Mouse (Mus musculus): ENCODE results near the gene Fam207a.
A peak's percentile ranks its signal among the peaks of the same experiment; 100 is the strongest.

Gene Fam207a

DNA sequence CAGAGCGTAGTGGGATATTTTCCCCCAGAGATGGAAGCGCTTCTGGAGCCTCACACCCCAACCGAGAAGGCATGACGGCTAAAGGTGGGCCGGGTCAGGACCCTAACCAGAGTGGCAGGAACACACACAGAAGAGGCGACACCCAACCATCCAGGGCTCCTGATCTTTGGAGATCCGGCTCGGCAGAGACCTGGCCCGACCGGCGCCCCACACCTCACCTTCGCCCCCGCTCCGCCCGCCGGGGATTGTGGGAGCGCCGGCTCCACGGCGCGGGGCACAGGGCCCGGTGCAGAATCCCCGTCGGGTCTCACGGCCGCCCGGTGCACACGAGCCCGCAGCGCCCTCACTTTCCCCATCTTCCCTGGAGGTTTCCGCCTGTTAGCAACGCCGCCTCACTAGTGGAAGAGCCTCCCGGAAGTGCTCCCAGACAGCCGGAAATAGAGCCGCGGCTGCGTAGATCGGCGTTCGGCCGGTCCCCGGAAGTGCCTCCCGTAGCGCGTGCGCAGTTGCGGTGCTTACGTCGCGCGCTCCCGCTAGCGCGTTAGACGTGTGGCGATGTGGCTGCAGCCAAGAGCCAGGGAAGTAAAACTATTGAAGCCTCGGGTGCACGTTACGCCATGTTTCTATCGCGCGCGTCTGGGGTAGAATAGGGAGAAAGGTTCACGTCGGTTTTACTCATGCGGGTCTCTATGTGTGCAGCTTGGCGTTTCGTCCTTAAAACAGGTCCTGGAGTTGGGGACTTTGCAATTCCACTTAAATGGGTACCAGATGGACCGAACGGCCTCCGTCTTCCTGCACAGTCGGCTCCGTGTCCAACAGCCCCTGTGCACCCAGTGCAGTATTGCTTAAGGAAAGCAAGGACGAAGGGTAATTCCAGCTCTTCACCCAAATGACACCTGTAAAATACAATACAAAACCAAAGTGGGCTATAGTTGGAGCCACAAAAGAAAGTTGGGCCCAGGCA is at the start of gene Fam207a:
Gene Fam207a (minus strand): TSS at position 401 of the 964 bp plus-strand sequence.
- DNase-seq (ENCODE audit: low spot score in 2 of 2), result peak; percentile 84 to 90

DNA sequence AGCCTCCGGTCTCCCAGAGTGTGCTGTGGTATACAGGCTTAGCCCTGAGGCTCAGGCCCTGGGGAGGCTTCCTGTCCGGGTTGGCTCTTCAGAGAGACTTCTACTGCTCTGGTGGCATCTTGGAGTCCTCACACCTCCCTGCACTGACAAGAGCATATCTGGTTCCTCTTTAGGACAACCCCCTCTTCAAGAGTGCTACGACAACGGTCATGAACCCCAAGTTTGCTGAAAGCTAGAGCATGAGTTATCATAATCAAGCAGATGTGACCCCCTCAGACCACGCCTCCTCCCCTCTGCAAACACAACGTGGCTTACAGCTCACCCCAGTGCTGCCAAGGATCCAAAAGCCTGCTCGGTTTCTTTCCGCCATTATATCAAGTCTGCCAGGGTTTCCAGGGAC is 49.4 kb upstream of the Fam207a start:
- DNase-seq (ENCODE audit: low spot score in 2 of 2), result no peak

DNA sequence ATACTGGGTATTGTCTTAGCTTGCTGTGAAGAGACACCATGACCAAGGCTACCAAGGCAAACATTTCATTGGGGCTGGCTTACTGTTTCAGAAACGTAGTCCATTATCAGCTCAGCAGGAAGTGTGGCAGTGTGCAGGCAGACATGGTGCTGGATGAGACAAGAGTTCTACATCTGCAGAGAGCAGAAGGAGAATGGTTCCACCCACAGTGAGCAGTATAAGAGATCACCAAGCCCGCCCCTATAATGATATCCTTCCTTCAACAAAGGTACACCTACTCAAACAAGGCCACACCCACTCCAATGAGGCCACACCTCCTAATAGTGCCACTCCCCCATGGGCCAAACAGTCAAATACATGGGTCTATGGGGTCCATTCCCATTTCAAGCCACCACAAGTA is 45.9 kb upstream of the Fam207a start:
- no peak for DNase-seq (ENCODE audit: low spot score in 2 of 2)

DNA sequence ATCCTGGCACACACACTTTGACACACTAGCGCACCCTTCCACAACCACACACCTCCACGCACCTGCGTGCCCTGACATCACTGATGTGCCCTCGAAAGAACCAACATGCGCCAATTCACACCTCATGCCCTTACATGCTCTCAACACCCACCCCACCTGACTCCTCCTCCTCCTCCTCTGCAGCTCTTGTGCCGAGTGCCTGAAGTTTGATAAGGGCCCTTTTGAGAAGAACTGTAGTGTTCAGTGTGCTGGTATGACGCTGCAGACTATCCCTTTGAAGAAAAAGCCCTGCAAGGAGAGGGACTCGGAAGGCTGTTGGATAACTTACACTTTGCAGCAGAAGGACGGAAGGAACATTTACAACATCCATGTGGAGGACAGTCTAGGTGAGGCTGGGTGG is 45.2 kb upstream of the Fam207a start:
- no peak for DNase-seq (ENCODE audit: low spot score in 2 of 2)

DNA sequence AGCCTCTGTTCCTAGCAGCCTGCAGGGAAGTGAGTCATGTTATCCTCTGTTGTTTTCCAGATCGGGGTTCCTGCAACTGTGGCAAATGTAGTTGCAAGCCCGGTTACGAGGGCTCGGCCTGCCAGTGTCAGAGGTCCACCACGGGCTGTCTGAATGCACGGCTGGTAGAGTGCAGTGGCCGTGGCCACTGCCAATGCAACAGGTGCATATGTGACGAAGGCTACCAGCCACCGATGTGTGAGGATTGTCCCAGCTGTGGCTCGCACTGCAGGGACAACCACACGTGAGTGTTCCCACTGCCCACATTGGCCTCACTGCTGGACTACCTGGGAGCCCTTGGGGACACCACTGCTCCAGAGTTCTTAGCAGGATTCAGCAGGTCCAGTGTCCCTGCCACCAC is 44.5 kb upstream of the Fam207a start:
- no peak for DNase-seq (ENCODE audit: low spot score in 2 of 2)

DNA sequence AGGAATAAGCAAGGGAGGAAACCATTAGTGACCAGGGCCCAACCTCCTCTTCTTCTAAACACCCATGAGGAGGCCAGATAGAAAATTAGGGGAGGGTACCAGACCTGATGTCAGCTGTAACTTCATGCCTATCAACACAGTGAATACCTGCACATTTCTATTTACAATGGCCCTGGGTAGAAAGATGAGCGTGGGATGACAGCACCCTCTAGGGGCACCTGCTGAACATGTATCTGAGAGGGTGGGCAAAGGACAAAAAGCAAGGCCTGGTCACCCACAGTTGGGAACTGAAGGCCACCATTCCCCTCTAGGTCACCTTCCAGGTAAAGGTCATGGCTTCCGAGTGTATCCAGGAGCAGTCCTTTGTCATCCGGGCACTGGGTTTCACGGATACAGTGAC is 42.1 kb upstream of the Fam207a start:
- DNase-seq (ENCODE audit: low spot score in 2 of 2), result no peak

DNA sequence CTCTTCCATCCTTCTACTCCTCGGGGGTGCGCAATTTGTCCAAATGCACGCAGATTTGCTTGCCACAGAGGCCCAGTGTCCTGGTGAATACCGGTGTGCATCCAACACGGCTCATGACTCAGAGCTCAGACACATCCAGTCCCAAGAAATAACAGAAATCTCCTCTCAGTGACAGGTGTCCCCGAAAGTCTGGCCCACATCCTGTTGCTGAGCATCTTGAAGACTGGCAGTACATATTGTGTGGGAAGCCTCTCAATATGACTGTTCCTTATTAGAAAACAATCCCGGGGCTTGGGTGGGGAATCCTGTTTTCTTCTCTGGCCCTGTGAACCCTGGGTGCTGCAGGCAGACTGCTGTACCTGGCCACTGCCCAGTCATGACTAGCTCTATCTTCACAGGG is 41.0 kb upstream of the Fam207a start:
- DNase-seq (ENCODE audit: low spot score in 2 of 2), result no peak

DNA sequence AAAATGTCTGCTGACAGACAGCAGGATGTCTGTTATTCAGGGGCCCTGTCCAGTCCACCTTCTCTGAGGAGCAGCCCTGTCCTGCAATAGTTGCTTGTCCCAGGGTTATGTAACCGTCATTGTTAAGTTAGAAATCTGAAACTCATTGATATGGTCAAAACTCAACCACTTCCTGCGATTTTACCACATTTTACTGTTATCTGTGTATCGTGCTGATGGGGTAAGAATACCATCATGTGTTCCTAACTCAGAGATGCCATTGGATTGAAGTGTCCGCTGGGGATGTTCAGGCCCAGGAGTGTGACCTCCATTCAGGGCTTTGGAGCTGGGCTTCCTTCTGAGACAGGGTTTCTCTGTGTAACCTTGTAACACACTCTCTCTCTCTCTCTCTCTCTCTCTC is 39.3 kb upstream of the Fam207a start:
- no peak for DNase-seq (ENCODE audit: low spot score in 2 of 2)

DNA sequence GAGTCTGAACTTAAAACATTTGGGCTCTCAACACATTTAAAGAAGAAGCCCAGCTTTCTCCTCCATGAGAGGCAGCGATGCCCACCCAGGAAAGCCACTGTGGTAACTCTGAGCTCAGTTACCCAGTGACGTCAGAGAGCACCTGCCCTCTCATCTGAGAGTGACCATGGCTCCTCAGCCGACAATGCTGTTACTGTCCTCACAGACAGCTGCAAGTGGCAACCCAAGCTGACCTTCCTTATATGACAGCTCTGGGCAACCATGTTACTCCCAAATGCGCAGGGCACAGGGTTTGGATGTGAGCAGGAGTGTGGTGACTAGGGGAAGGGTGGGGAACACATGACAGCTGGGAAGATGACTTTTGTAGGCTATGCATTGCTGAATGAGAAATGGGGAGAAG is 37.7 kb upstream of the Fam207a start:
- DNase-seq (ENCODE audit: low spot score in 2 of 2), result no peak

DNA sequence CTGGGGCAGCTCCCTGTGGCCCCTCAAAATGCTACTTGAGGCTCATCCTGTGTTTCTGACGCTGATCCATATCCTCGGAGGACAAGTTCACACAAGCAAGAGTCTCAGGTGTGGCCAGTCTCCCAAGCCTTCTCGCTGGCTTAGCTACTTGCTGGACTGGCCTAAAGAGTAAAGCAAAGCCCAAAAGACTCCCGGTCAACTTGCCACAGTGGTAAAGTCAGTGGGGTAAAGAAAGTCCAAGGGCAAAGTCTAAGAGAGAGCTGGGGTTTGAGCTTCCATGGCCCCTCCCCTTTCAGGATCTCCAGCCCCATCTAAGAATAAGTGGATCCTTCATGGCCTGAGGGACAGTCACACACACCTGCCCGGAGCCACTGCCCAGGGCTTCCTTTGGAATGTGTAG is 36.6 kb upstream of the Fam207a start:
- no peak for DNase-seq (ENCODE audit: low spot score in 2 of 2)

DNA sequence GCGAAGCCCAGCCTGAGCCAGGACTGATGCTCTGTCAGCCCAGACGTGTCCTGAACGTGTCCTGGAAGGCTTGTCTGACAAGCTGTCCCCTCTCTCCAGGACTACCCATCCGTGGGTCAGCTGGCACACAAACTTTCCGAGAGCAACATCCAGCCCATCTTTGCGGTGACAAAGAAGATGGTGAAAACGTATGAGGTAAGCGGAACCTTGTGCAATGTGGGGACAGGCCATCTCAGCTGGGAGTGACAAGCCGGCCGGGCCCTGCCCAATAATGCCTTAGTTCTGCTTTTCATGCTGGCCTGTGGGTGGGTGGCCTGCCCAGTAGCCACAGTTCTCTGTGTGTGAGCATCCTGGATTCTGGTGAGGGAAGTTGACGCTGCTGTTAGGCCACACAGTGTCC is 35.3 kb upstream of the Fam207a start:
- DNase-seq (ENCODE audit: low spot score in 2 of 2), result no peak

DNA sequence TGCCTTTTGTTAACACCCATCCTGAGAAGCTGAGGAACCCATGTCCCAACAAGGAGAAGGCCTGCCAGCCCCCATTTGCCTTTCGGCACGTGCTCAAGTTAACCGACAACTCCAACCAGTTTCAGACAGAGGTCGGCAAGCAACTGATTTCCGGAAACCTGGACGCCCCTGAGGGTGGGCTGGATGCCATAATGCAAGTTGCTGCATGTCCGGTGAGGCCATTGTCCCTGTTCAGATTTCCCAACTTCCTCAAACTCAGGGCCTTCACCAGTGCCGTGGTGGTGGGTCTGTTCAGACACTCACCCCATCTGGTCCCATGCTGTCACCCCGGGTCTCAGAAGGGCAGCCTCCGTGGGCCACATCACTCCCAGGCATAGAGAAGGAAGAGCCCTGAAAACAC is 33.0 kb upstream of the Fam207a start:
- no peak for DNase-seq (ENCODE audit: low spot score in 2 of 2)

DNA sequence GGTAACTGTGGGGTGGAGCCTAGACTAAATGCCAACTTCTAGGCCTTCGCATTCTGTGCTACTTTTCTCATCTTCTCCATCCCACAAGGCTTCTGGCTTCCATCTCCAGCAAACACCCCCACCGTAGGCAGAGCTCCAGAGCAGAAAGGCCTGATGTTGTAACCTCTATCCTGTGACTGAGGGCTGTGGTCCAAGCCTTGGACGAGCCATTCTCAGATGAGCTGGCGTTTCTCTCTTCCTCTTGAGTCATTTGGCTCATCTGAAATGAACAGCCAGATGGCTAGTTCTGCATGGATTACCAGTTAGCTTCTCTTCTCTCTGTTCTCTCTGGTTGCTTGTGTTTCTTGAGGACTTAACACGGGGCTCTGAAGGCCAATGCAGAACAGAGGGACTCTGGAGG is 29.3 kb upstream of the Fam207a start:
- DNase-seq (ENCODE audit: low spot score in 2 of 2), result no peak

DNA sequence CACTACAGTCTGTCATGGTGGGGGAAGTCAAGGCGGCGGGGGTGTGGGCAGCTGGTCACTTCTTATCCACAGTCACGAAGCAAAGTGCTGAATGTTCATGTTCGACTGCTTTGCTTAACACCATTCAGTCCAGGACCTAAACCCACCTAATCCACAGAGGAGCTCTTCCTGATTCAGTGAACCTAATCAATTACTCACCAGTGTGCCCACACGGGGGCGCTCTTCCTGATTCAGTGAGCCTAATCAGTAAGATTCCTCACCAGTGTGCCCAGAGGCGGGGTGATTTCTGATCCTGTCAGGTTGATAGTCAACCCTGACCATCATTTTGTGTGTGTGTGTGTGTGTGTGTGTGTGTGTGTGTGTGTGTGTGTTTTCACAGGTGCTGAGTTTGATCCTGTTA is 27.6 kb upstream of the Fam207a start:
- no peak for DNase-seq (ENCODE audit: low spot score in 2 of 2)

DNA sequence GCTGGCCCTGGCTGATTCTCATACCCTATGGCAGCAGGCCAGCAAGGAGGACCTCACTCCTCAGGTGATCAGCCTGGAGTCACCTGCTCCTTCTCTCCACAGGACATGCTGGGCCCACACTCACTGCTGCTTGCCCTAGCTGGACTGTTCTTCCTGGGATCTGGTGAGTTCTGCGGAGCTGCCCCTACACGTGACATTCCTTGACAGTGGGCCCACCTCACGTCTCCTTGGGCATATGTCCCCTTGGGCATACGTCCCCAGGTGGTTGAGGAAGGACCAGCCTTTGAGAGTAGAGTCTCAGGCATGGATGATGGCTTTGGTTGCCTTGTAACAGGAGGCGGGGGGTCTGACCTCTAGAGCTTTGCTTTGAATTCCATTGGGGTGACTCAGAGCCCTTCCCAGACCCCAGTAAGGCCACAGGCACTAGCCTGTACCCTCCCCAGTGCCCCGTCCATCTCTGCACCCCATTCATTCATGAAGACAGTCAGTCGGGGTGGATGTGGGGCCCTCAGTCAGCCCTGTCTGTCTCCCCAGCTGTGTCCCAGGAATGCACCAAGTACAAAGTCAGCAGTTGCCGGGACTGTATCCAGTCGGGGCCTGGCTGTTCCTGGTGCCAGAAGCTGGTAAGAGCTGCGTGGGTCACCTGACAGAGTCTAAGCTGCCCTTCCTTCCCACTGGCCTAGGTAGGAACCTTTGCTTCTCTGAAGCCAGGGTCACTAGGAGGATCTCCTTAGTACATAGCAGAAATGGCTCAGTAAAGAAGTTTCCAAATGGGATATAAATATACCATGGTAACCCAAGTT is 26.5 kb upstream of the Fam207a start:
- no peak for DNase-seq (ENCODE audit: low spot score in 2 of 2)

DNA sequence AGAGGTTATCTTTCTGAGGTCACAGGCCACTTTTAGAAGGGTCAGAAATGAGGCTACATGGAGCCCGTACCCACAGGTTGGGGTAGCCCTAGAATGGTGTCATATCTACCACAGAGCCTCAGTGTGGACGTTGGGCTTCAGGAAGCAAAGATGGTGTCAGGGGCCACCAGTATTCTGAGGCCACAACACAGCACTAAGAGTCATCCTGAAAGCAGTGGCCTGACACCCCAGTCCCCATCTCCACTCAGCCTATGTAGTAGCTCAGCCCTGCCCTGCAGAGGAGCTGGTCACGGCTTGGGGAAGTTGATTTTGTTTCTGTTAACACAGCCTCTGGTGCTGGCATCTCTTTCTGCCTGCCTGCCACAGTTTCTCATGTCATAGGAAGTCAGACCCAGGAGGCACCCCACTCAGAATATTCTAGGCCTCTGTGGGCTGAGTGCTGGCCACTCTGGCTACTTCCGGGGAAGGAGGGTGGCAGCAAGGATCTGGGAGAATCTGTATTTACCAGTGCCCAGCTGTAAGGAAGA is 25.1 kb upstream of the Fam207a start:
- no peak for DNase-seq (ENCODE audit: low spot score in 2 of 2)

DNA sequence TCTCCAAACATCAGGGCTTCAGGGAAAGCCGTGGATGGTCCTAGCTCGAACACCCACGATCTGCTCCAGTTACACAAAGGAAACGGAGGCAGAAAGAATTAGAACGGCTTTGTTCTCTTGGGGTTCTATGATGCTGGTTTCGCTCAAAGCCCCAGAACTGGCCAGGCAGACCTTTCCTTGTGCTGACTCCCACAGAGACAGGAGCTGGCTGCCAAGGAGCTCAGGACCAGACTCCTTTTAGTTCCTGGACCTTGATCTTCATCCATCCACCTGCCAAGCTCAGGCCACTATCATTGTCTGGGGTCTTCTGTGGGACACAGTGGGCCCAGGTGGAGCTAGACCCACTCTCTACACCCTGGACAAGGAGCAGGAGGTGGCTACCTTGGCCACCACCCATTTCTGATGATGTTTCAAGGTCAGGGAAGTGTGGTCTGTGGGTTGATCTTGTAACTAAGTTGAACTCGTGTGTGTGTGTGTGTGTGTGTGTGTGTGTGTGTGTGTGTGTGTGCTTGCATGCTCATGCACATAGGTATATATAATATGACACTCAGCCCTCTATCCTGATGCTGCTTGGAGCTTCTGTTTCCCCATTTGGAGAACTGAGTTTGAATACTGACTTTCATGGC is 23.8 kb upstream of the Fam207a start:
- DNase-seq (ENCODE audit: low spot score in 2 of 2), result no peak

DNA sequence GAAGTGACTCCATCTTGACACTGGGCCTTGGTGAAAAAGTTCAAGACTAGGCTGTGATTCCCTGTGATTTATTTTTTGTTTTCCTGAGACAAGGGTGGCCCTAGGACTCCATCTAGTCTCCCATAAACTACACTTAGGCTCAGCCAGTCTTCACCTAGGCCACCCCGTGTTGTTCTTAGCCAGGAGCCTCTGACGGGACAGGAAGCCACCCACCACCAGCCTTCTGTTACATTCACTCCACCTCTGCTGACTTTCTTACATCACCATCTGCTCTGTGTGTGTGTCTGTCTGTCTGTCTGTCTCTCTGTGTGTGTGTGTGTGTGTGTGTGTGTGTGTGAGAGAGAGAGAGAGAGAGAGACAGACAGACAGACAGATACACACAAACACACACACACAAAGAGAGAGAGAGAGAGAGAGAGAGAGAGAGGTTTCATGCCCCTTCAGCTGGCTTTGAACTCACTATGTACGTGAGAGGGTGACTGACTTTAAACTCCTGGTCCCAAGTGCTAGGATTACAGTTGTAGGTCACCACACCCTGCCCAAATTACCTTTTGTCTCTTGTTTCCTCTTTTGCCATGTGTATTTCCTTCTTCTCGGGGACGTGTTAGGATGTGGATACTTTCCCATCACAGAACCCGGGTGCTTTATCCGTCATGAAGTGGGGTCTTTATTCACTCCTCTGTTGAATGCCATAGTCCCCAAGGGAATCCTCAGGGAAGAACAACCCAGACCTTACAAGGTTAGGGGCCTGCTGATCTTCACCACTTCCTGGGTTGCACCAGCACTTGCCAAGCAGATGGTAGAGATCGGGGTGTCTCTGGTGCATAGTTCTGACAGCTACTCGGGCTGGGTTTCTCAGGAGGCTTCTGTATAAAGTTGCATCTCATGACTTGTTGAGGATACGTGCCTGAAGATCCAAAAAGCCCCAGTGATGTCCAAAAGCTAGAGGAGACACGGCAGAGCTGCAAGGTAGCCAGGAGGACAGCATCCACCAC is 21.9 kb upstream of the Fam207a start:
- no peak for DNase-seq (ENCODE audit: low spot score in 2 of 2)

DNA sequence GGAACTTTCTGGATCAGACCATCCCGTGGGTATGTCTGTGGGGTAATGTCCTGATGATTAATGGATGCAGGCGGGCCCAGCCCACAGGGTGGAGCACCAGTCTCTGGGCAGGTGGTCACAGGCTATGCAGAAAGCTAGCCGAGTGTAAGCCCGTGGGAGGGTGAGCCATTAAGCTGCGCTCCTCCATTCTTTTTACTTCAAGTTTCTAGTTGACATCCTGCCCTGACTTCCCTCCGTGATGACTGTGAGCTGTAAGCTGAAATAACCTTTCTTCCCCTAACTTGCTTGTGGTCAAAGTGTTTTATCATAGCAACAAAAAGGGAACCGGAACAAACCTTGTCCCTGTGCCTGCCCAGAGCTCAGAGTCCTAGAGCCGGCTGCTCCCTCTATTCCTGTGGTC is 21.1 kb upstream of the Fam207a start:
- no peak for DNase-seq (ENCODE audit: low spot score in 2 of 2)

DNA sequence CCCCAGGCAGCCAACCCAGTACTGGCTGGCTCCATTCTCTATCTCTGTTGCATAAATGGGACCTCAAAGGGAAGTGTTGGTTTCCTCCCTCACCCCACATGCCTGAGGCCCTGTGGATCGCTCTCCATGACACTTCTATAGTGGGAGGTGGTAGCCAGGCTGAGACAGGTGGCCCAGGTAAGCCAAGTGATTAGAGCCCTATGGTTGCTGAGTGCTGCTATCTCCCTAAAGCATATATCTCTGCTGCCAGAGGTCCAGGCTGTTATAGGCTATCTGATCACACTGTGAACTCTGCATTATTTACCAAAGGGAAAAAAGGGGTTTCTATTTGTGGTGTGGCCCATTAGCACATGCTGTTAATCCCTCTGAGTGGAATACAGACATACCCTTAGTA is 16.4 kb upstream of the Fam207a start:
- no peak for DNase-seq (ENCODE audit: low spot score in 2 of 2)
